Mouse (Mus musculus): ENCODE data around the gene Hal. TPM values are rescaled to one million over a fixed set of nuclear protein-coding genes. Genes with fewer than 3 reads are reported as not detected.

Gene Hal
- polyA plus RNA-seq, 1 experiment from 2014 or later: not detected

Other genes with a start within 250 kb of the Hal start
- 10.8 and 11.3 TPM in 2 replicates for gene Elk3, start 177.6 kb upstream of the Hal start, polyA plus RNA-seq (2016; fragmentation: Nextera tagmentation; extraction: Ambion mirVana)
- 135 and 143 TPM in 2 replicates for gene Lta4h, start 35.4 kb upstream of the Hal start, polyA plus RNA-seq (2016; fragmentation: Nextera tagmentation; extraction: Ambion mirVana)
- gene Amdhd1, start 51.3 kb downstream of the Hal start, polyA plus RNA-seq (2016; fragmentation: Nextera tagmentation; extraction: Ambion mirVana): 0.12 TPM in 1 of 2 replicates, not detected in the other
- 0.38 and 0.68 TPM in 2 replicates for gene Ccdc38, start 51.9 kb downstream of the Hal start, polyA plus RNA-seq (2016; fragmentation: Nextera tagmentation; extraction: Ambion mirVana)
- 126 and 129 TPM in 2 replicates for gene Snrpf, start 100.9 kb downstream of the Hal start, polyA plus RNA-seq (2016; fragmentation: Nextera tagmentation; extraction: Ambion mirVana)
- gene Ntn4, start 151.9 kb downstream of the Hal start, polyA plus RNA-seq (2016; fragmentation: Nextera tagmentation; extraction: Ambion mirVana): 3.3 and 5.2 TPM in 2 replicates